Comparison of ENCODE assay signal across 8 mouse cellular contexts in genomic region chr1:52631570-52631969, GRCm38 (mm10). TPM values are rescaled to one million over a fixed set of nuclear protein-coding genes. Genes with fewer than 3 reads are reported as not detected.
DNase-seq lines count a peak whose midpoint lies in the region; ATAC-seq and TF ChIP-seq lines count a peak whose summit lies in the region.

No protein-coding gene starts in this region.

- H3K9ac ChIP-seq in embryonic facial prominence, embryonic 14.5 days (ENCODE audit: low read depth, low read length), result peak overlapping the region; percentile 88; the same call in 1 of the 2 replicates
- H3K9ac ChIP-seq in limb, embryonic 14.5 days (ENCODE audit: low read depth, low read length, severe bottlenecking), result no peak overlapping the region
- peak overlapping the region; percentile 85 for H3K9ac ChIP-seq in stomach, embryonic 16.5 days (ENCODE audit: low read length)

- H3K4me3 ChIP-seq in embryonic facial prominence, embryonic 14.5 days (ENCODE audit: low read depth, low read length), result peak overlapping the region; percentile 85
- peak overlapping the region; percentile 74 for H3K4me3 ChIP-seq in limb, embryonic 14.5 days (replicated peaks; ENCODE audit: low read length)
- peak overlapping the region; percentile 87 for H3K4me3 ChIP-seq in stomach, embryonic 16.5 days (replicated peaks; ENCODE audit: low read length)

- WGBS in embryonic facial prominence, embryonic 14.5 days, result 67% methylated on average over 2 of the region's 2 CpGs
- WGBS in limb, embryonic 14.5 days, result 71% methylated on average over 2 of the region's 2 CpGs
- 66% methylated on average over 2 of the region's 2 CpGs for WGBS in stomach, embryonic 16.5 days

- peak; percentile 15 to 23 for DNase-seq in cerebellum, adult 18-20 months
- no peak for DNase-seq in cerebellum, adult 9-11 months
- peak; percentile 36 for DNase-seq in 3T3-L1 (ENCODE audit: low read depth, low spot score)
- DNase-seq in embryonic facial prominence, embryonic 14.5 days (ENCODE audit: low spot score), result no peak
- DNase-seq in limb, embryonic 14.5 days (ENCODE audit: low spot score), result no peak
- no peak for DNase-seq in ovary, postnatal 10 days (ENCODE audit: low spot score)
- DNase-seq in adrenal gland, adult 8-10 months, result no peak

- no peak for ATAC-seq in embryonic facial prominence, embryonic 14.5 days (ENCODE audit: low read depth)
- no peak for ATAC-seq in limb, embryonic 14.5 days (ENCODE audit: low FRiP score, low read depth)
- ATAC-seq in stomach, embryonic 16.5 days (ENCODE audit: insufficient read depth, low FRiP score), result no peak

- peaks cover 8% of the 10 kb centered on the region for H3K4me1 ChIP-seq in embryonic facial prominence, embryonic 14.5 days (ENCODE audit: control insufficient read depth, insufficient read depth, low read length)
- peaks cover 4% of the 10 kb centered on the region; the same call in 1 of the 2 replicates for H3K4me1 ChIP-seq in limb, embryonic 14.5 days (ENCODE audit: control insufficient read depth, insufficient read depth, low read length)
- H3K4me1 ChIP-seq in stomach, embryonic 16.5 days (ENCODE audit: control insufficient read depth, insufficient read depth, low read length), result peaks cover 5% of the 10 kb centered on the region; the same call in 1 of the 2 replicates

- no peaks in the 10 kb centered on the region for H3K9me3 ChIP-seq in embryonic facial prominence, embryonic 14.5 days (ENCODE audit: control insufficient read depth, low read length)
- H3K9me3 ChIP-seq in limb, embryonic 14.5 days (ENCODE audit: control insufficient read depth, low read length), result no peaks in the 10 kb centered on the region
- H3K9me3 ChIP-seq in stomach, embryonic 16.5 days (replicated peaks; ENCODE audit: control insufficient read depth, low read length), result no peaks in the 10 kb centered on the region

- H3K27ac ChIP-seq in embryonic facial prominence, embryonic 14.5 days (replicated peaks; ENCODE audit: low read depth, low read length), result no peak overlapping the region
- no peak overlapping the region for H3K27ac ChIP-seq in limb, embryonic 14.5 days (replicated peaks; ENCODE audit: low read depth, low read length)
- H3K27ac ChIP-seq in stomach, embryonic 16.5 days (ENCODE audit: low read length), result no peak overlapping the region

- no peak for TF ChIP-seq POLR2A in limb, embryonic 14.5 days (IDR thresholded peaks at IDR 0.05; ENCODE audit: borderline replicate concordance, extremely low read depth, insufficient read depth, insufficient read length)

- peak overlapping the region; percentile 55 for H3K4me2 ChIP-seq in embryonic facial prominence, embryonic 14.5 days (ENCODE audit: low read depth, low read length)
- peak overlapping the region; percentile 55 for H3K4me2 ChIP-seq in limb, embryonic 14.5 days (replicated peaks; ENCODE audit: low read depth, low read length, severe bottlenecking)
- peak overlapping the region; percentile 56 for H3K4me2 ChIP-seq in stomach, embryonic 16.5 days (ENCODE audit: low read depth, low read length)

- H3K36me3 ChIP-seq in embryonic facial prominence, embryonic 14.5 days (ENCODE audit: control insufficient read depth, insufficient read depth, low read length), result peaks cover under 1% of the 10 kb centered on the region; the same call in 1 of the 2 replicates
- no peaks in the 10 kb centered on the region for H3K36me3 ChIP-seq in limb, embryonic 14.5 days (ENCODE audit: control insufficient read depth, insufficient read depth, low read length)
- H3K36me3 ChIP-seq in stomach, embryonic 16.5 days (ENCODE audit: control insufficient read depth, insufficient read depth, low read length), result no peaks in the 10 kb centered on the region

- H3K27me3 ChIP-seq in embryonic facial prominence, embryonic 14.5 days (replicated peaks; ENCODE audit: control insufficient read depth, insufficient read depth, low read length), result no peaks in the 10 kb centered on the region
- no peaks in the 10 kb centered on the region for H3K27me3 ChIP-seq in limb, embryonic 14.5 days (ENCODE audit: control insufficient read depth, insufficient read depth, low read length)
- no peaks in the 10 kb centered on the region for H3K27me3 ChIP-seq in stomach, embryonic 16.5 days (ENCODE audit: control insufficient read depth, insufficient read depth, low read length)

RNA-seq across cellular contexts. Expression of gene Nemp2, which starts 1.1 kb away (rescaled TPM):
- 8.4 and 11.6 TPM in 2 replicates for polyA plus RNA-seq in embryonic facial prominence, embryonic 14.5 days (2014; fragmentation: Nextera tagmentation; extraction: Ambion mirVana)
- 24.7 and 29.9 TPM in 2 replicates for polyA plus RNA-seq in limb, embryonic 14.5 days (2012; rRNA removed)
- 11.8 and 11.9 TPM in 2 replicates for polyA plus RNA-seq in limb, embryonic 14.5 days (2014; fragmentation: Nextera tagmentation; extraction: Ambion mirVana)
- 8.4 and 9.1 TPM in 2 replicates for polyA plus RNA-seq in stomach, embryonic 16.5 days (2015; fragmentation: Nextera tagmentation; extraction: Ambion mirVana)
- 1 to 10 TPM; 3.2 to 5.9 (median 4.9) TPM for total RNA-seq in adrenal gland, adult 8-10 months (2022)

Comparison
In these comparisons a context has a peak if more than half of its experiments do, and no peak if none do; other contexts are left out.
1. DNase-seq: peak in cerebellum, adult 18-20 months (2 of 2) and 3T3-L1 (single experiment); none in cerebellum, adult 9-11 months (single experiment), embryonic facial prominence, embryonic 14.5 days (single experiment), limb, embryonic 14.5 days (single experiment), ovary, postnatal 10 days (single experiment) and adrenal gland, adult 8-10 months (single experiment).
2. Peak in every context shown above with its lines, with median percentiles within 50 percentile points of each other: H3K4me2 ChIP-seq and H3K4me3 ChIP-seq.